Mouse (Mus musculus) MEL (cell line): ENCODE results near the gene Cep55. TPM values are rescaled to one million over a fixed set of nuclear protein-coding genes. Genes with fewer than 3 reads are reported as not detected.
A peak's percentile ranks its signal among the peaks of the same experiment; 100 is the strongest.

Experiments used
- DNase-seq: peaks from one replicate; pipeline ENCODE4 v3.0.0; 2011; ENCODE audit warnings: low read depth, low spot score
- H3K27ac ChIP-seq: 2 replicates; pipeline ENCODE4 v1.5.1; 2012; ENCODE audit warnings: low read depth, mild to moderate bottlenecking, control low read depth, low read length, moderate library complexity; ENCODE audit not compliant: control insufficient read depth
- H3K27me3 ChIP-seq, 2 experiments: fragments of 150-350 bp in 1 of 2; sonication (generic) in 1 of 2; 2 replicates each; pipeline ENCODE4 v1.6.1; 2012; ENCODE audit warnings: low read length in 2 of 2, mild to moderate bottlenecking in 2 of 2, improper control_type of control experiment in 1 of 2, moderate library complexity in 1 of 2; ENCODE audit not compliant: insufficient read depth in 2 of 2, control insufficient read depth in 1 of 2
- H3K36me3 ChIP-seq, 2 experiments: 2 replicates each; pipeline ENCODE4 v1.6.1; 2012 to 2014; ENCODE audit warnings: low read length in 2 of 2, improper control_type of control experiment in 1 of 2, inconsistent platforms in 1 of 2, mild to moderate bottlenecking in 1 of 2; ENCODE audit not compliant: insufficient read depth in 2 of 2, control insufficient read depth in 1 of 2
- H3K4me1 ChIP-seq, 2 experiments: fragments of 150-350 bp in 1 of 2; sonication (generic) in 1 of 2; 2 replicates each; pipeline ENCODE4 v1.6.1; 2012; ENCODE audit warnings: low read length in 2 of 2, improper control_type of control experiment in 1 of 2, mild to moderate bottlenecking in 1 of 2; ENCODE audit not compliant: insufficient read depth in 2 of 2, control insufficient read depth in 1 of 2
- H3K4me3 ChIP-seq, 2 experiments: fragments of 150-350 bp in 1 of 2; sonication (generic) in 1 of 2; 2 replicates each; pipeline ENCODE4 v1.5.1; 2012; ENCODE audit warnings: low read depth in 2 of 2, low read length in 2 of 2, mild to moderate bottlenecking in 2 of 2, moderate library complexity in 2 of 2, control low read depth in 1 of 2, improper control_type of control experiment in 1 of 2; ENCODE audit not compliant: control insufficient read depth in 1 of 2, insufficient read depth in 1 of 2
- H3K79me2 ChIP-seq: 2 replicates; pipeline ENCODE4 v1.6.1; 2012; ENCODE audit warnings: mild to moderate bottlenecking, low read length, moderate library complexity; ENCODE audit not compliant: control insufficient read depth, poor library complexity, insufficient read depth
- H3K9ac ChIP-seq: 2 replicates; pipeline ENCODE4 v1.6.1; 2012; ENCODE audit warnings: low read depth, mild to moderate bottlenecking, control low read depth, low read length, moderate library complexity; ENCODE audit not compliant: control insufficient read depth, poor library complexity, severe bottlenecking
- H3K9me3 ChIP-seq: fragments of 150-350 bp; sonication (generic); replicated peaks from 2 replicates; pipeline ENCODE4 v1.6.1; 2012; ENCODE audit warnings: mild to moderate bottlenecking, low read length, improper control_type of control experiment, moderate library complexity; ENCODE audit not compliant: insufficient read depth
- CTCF ChIP-seq, 3 experiments: IDR thresholded peaks in 2 of 3; conservative IDR thresholded peaks in 1 of 3; 2 replicates each; pipeline ENCODE4 v1.5.1; 2011 to 2012; ENCODE audit warnings: low read length in 3 of 3, low read depth in 2 of 3, mild to moderate bottlenecking in 2 of 3, improper control_type of control experiment in 1 of 3, inconsistent platforms in 1 of 3, mixed read lengths in 1 of 3, moderate library complexity in 1 of 3; ENCODE audit not compliant: control insufficient read depth in 1 of 3, insufficient read depth in 1 of 3, poor library complexity in 1 of 3, severe bottlenecking in 1 of 3
- ELF1 ChIP-seq: IDR thresholded peaks from 2 replicates; pipeline ENCODE4 v1.6.1; 2014; ENCODE audit warnings: low read depth, mild to moderate bottlenecking, inconsistent platforms, low read length, improper control_type of control experiment, moderate library complexity
- EP300 ChIP-seq, 2 experiments: IDR thresholded peaks; 2 replicates each; pipeline ENCODE4 v1.6.1; 2011; ENCODE audit warnings: improper control_type of control experiment in 2 of 2, low read length in 2 of 2, low read depth in 1 of 2, mild to moderate bottlenecking in 1 of 2
- ETS1 ChIP-seq: IDR thresholded peaks from 2 replicates; pipeline ENCODE4 v1.6.1; 2012; ENCODE audit warnings: low read depth, mild to moderate bottlenecking, inconsistent platforms, low read length, improper control_type of control experiment, moderate library complexity
- GABPA ChIP-seq: IDR thresholded peaks from 2 replicates; pipeline ENCODE4 v1.6.1; 2012; ENCODE audit warnings: low read depth, mild to moderate bottlenecking, inconsistent platforms, low read length, improper control_type of control experiment, moderate library complexity
- GATA1 ChIP-seq: IDR thresholded peaks from 2 replicates; pipeline ENCODE4 v1.6.1; 2011; ENCODE audit warnings: low read depth, low read length, improper control_type of control experiment
- HCFC1 ChIP-seq: IDR thresholded peaks from 2 replicates; pipeline ENCODE4 v1.6.1; 2012; ENCODE audit warnings: low read depth, mild to moderate bottlenecking, inconsistent platforms, low read length, improper control_type of control experiment, moderate library complexity
- MAX ChIP-seq: IDR thresholded peaks from 2 replicates; pipeline ENCODE4 v1.6.1; 2011; ENCODE audit warnings: low read length, improper control_type of control experiment
- MAZ ChIP-seq: IDR thresholded peaks from 2 replicates; pipeline ENCODE4 v1.6.1; 2012; ENCODE audit warnings: low read depth, mild to moderate bottlenecking, inconsistent platforms, low read length, improper control_type of control experiment
- MXI1 ChIP-seq: IDR thresholded peaks from 2 replicates; pipeline ENCODE4 v1.6.1; 2011; ENCODE audit warnings: mild to moderate bottlenecking, low read depth, low read length, improper control_type of control experiment
- MYC ChIP-seq: IDR thresholded peaks from 2 replicates; pipeline ENCODE4 v1.6.1; 2011; ENCODE audit warnings: low read depth, mild to moderate bottlenecking, low read length, improper control_type of control experiment, moderate library complexity
- NRF1 ChIP-seq: IDR thresholded peaks from 2 replicates; pipeline ENCODE4 v1.6.1; 2014; ENCODE audit warnings: low read depth, mild to moderate bottlenecking, inconsistent platforms, low read length, improper control_type of control experiment, moderate library complexity; ENCODE audit not compliant: poor library complexity, insufficient read depth, severe bottlenecking
- RCOR1 ChIP-seq: IDR thresholded peaks from 2 replicates; pipeline ENCODE4 v1.6.1; 2012; ENCODE audit warnings: low read depth, mild to moderate bottlenecking, inconsistent platforms, low read length, improper control_type of control experiment
- TAL1 ChIP-seq: IDR thresholded peaks from 2 replicates; pipeline ENCODE4 v1.6.1; 2012; ENCODE audit warnings: mild to moderate bottlenecking, inconsistent platforms, low read length, moderate library complexity, mixed read lengths
- TCF12 ChIP-seq: IDR thresholded peaks from 2 replicates; pipeline ENCODE4 v1.6.1; 2014; ENCODE audit warnings: low read depth, mild to moderate bottlenecking, inconsistent platforms, low read length, improper control_type of control experiment, moderate library complexity
- ZC3H11A ChIP-seq: IDR thresholded peaks from 2 replicates; pipeline ENCODE4 v1.6.1; 2012; ENCODE audit warnings: low read depth, mild to moderate bottlenecking, inconsistent platforms, low read length, improper control_type of control experiment
- ZKSCAN1 ChIP-seq: IDR thresholded peaks from 2 replicates; pipeline ENCODE4 v1.6.1; 2012; ENCODE audit warnings: low read depth, mild to moderate bottlenecking, inconsistent platforms, low read length, improper control_type of control experiment, moderate library complexity
- ZNF384 ChIP-seq: IDR thresholded peaks from 2 replicates; pipeline ENCODE4 v1.6.1; 2012; ENCODE audit warnings: low read depth, mild to moderate bottlenecking, inconsistent platforms, low read length, improper control_type of control experiment
- polyA plus RNA-seq, 2 experiments: library from polyadenylated mRNA; stranded (reverse) in 1 of 2; unstranded in 1 of 2; fragments of >175 nt in 1 of 2; fragments of >200 nt in 1 of 2; gene quantifications; 2 replicates each; pipeline versions ENCODE4 v1.2.1 to v1.2.4; 2012; ENCODE audit warnings: low replicate concordance in 2 of 2, low read depth in 1 of 2; ENCODE audit not compliant: insufficient read length in 2 of 2, insufficient read depth in 1 of 2, missing spikeins in 1 of 2
- total RNA-seq: library from RNA; depleted of rRNA; stranded (reverse); fragments of 300-350 nt; gene quantifications from 2 replicates; pipeline ENCODE4 v1.2.3, GENCODE M21; 2012

Cep55 gene
- total and polyA plus RNA-seq, 3 experiments = 11.1 to 17.1 TPM; not detected in 1

DNA sequence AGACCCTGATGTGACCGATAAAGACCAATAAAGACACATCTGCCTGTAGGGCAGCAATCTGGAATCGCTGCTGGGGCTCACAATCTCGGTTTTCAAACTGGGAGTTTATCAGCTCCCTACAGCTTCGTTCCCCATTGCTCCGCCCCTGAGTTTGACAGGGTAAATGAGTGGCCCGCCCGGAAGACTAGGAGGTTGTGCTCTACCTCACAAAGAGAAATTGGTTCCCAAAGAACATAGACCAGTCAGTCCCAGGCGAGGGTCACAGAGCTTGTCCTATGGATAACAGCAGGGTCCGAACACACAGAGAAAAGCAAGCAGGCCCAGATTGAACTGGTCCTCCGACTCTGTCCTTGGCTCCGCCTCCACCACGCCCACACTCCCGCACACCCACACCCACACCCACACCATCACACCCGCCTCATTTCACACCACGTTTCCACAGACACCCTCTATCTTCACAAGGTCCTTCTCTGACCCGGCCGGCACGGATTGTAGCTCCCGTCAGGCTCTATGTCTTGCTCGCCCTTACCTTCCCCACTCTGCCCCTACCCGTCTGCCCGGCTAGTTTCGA lies 577 bp upstream of the Cep55 start:
- peaks cover 6% of the 10 kb centered on the region for H3K79me2 ChIP-seq
- peak overlapping the region; percentile 64 to 79 for H3K4me3 ChIP-seq
- H3K36me3 ChIP-seq = peaks cover 0 to 11% of the 10 kb centered on the region in 2 experiments; a peak in 3 of 4 replicates
- DNase-seq = peak; percentile 89
- peaks cover 4 to 5% of the 10 kb centered on the region in 2 experiments; a peak in 3 of 4 replicates for H3K4me1 ChIP-seq
- TF ChIP-seq TAL1 (peak; percentile 89), MAX (peak; percentile 43; the same call in 1 of the 2 replicates), MAZ (no peak), MYC (0 out of 2 replicates have a peak, but pooled peaks have one; percentile 15), NRF1 (no peak), GATA1 (peak; percentile 86), MXI1 (peak; percentile 51; the same call in 1 of the 2 replicates), ETS1 (peak; percentile 56; the same call in 1 of the 2 replicates), ELF1 (0 out of 2 replicates have a peak, but pooled peaks have one; percentile 12), RCOR1 (peak; percentile 100), TCF12 (peak; percentile 91), HCFC1 (no peak), EP300 (IDR thresholded peaks at IDR 0.05; ENCODE audit: low read depth in 1 of 2, low read length in 2 of 2) (peak; percentile 62 to 81), GABPA (no peak)
- H3K27me3 ChIP-seq = no peaks in the 10 kb centered on the region
- H3K27ac ChIP-seq = no peak overlapping the region
- H3K9ac ChIP-seq = no peak overlapping the region
- no peaks in the 10 kb centered on the region for H3K9me3 ChIP-seq

DNA sequence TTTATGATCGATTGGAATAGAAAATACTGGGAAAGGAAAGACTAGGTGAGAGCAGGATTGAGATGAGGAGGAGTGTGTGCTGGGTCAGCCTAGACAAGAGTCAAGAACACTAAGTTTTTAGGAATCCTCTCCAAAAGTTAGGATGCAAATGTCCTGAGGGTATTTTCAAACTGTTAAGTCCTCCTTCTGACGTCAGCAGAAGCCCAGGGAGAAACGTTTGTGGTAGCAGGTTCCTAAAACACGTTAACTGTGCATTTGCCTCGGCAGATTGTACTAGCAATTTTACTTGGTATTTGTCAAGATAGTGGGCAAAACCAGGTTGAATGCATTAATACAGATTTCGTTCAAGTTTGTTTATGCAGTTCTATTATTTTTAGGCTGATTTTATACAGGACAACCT lies 987 bp downstream of the Cep55 start:
- Histone ChIP-seq H3K9ac (peak overlapping the region; percentile 94), H3K4me3 (peak overlapping the region; percentile 94 to 99), H3K36me3 (peaks cover 5 to 11% of the 10 kb centered on the region in 2 experiments), H3K27ac (no peak overlapping the region), H3K79me2 (peaks cover 6% of the 10 kb centered on the region), H3K4me1 (peaks cover 4 to 5% of the 10 kb centered on the region in 2 experiments; a peak in 3 of 4 replicates)
- DNase-seq = peak; percentile 46
- TF ChIP-seq ZNF384 (0 out of 2 replicates have a peak, but pooled peaks have one; percentile 3), ZC3H11A (no peak), ZKSCAN1 (no peak), CTCF (IDR thresholded peaks at IDR 0.05 in 2 of 3, conservative IDR thresholded peaks at IDR 0.05 in 1 of 3; ENCODE audit: control insufficient read depth in 1 of 3, insufficient read depth in 1 of 3, low read depth in 2 of 3, low read length in 3 of 3, poor library complexity in 1 of 3, severe bottlenecking in 1 of 3) (no peak), ETS1 (no peak)
- TF ChIP-seq, all 39 proteins: peak for 1
- no peaks in the 10 kb centered on the region for H3K27me3 ChIP-seq
- H3K9me3 ChIP-seq = no peaks in the 10 kb centered on the region
